In the genomic region with DNA sequence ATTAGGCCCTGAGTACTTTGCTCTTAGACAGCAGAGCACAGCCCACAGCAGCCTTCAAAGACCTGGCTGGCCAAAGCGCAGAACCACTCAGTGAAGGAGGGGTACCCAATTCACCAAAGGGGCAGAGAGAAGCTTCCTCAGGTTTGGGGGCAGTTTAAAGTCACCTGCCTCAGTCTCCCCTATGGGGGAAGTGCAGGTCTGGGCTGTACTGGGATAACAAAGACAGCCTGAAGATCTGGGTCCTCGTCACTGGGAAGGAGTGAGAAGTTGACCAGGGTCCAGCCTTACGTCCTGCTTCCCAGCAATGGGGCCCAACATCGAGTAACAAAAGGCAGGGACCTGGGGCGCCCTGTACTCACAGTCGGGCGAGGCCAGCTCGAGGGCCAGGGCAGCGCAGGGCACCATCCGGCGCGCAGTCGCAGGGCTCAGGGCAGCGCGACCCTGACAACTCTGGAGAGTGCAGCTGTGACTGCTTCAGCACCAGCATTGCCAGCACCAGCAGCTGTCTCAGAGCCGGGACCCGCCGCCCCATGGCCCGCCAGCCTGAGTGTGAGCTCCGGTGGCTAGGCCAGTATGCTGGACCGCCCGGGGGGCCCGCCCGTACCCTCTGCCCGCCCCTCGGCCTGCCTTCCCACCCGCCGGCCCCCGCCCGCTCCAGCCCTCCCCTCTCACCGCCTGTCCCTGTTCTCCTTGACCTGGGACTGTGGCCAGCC, we compare ENCODE assay signal across 8 mouse cellular contexts. TPM values are rescaled to one million over a fixed set of nuclear protein-coding genes. Genes with fewer than 3 reads are reported as not detected.
DNase-seq lines count a peak whose midpoint lies in the region; ATAC-seq lines count a peak whose summit lies in the region.

Gene Lhcgr, minus strand, starts transcription at position 551 of the 713 bp plus-strand sequence.

- WGBS in kidney, embryonic 15.5 days: 21% methylated on average over 31 of the region's 31 CpGs
- 15% methylated on average over 30 of the region's 31 CpGs for WGBS in midbrain, embryonic 12.5 days

- DNase-seq in kidney, adult 8-10 months: no peak
- peak; percentile 32 for DNase-seq in embryo, embryonic 10.5 days (ENCODE audit: low spot score)
- peak; percentile 12 for DNase-seq in heart, postnatal 4 days
- no peak for DNase-seq in frontal cortex, adult 2 months (ENCODE audit: extremely low spot score in 1 of 2, low spot score in 1 of 2)
- DNase-seq in right cerebral cortex, adult 18-20 months: no peak
- no peak for DNase-seq in yolk sac, embryonic 10.5 days (ENCODE audit: low spot score)

- peak; percentile 83 for ATAC-seq in kidney, embryonic 15.5 days (replicated peaks; ENCODE audit: low FRiP score)
- peak; percentile 78 for ATAC-seq in midbrain, embryonic 12.5 days (ENCODE audit: low FRiP score, low read depth)

- H3K36me3 ChIP-seq in kidney, embryonic 15.5 days: no peaks in the 10 kb centered on the region
- no peaks in the 10 kb centered on the region for H3K36me3 ChIP-seq in midbrain, embryonic 12.5 days

- 0 out of 2 replicates have a peak within 1 kb of the TSS, but pooled peaks have one; percentile 14 for H3K9ac ChIP-seq in kidney, embryonic 15.5 days
- no peak within 1 kb of the TSS; the same call in 1 of the 2 replicates for H3K9ac ChIP-seq in midbrain, embryonic 12.5 days (replicated peaks)

- H3K27me3 ChIP-seq in kidney, embryonic 15.5 days: peaks cover 13% of the 10 kb centered on the region; the same call in 1 of the 2 replicates
- H3K27me3 ChIP-seq in midbrain, embryonic 12.5 days: peaks cover 24% of the 10 kb centered on the region

- H3K4me1 ChIP-seq in kidney, embryonic 15.5 days: peaks cover 10% of the 10 kb centered on the region
- peaks cover 7% of the 10 kb centered on the region; the same call in 1 of the 2 replicates for H3K4me1 ChIP-seq in midbrain, embryonic 12.5 days

- no peak within 1 kb of the TSS for H3K27ac ChIP-seq in kidney, embryonic 15.5 days
- no peak within 1 kb of the TSS for H3K27ac ChIP-seq in midbrain, embryonic 12.5 days (replicated peaks)

- no peaks in the 10 kb centered on the region for H3K9me3 ChIP-seq in kidney, embryonic 15.5 days (replicated peaks)
- H3K9me3 ChIP-seq in midbrain, embryonic 12.5 days: no peaks in the 10 kb centered on the region

- H3K4me3 ChIP-seq in kidney, embryonic 15.5 days (replicated peaks): peak within 1 kb of the TSS; percentile 23
- peak within 1 kb of the TSS; percentile 27 for H3K4me3 ChIP-seq in midbrain, embryonic 12.5 days

- H3K4me2 ChIP-seq in kidney, embryonic 15.5 days: peak within 1 kb of the TSS; percentile 59
- H3K4me2 ChIP-seq in midbrain, embryonic 12.5 days (replicated peaks): peak within 1 kb of the TSS; percentile 50

RNA-seq across cellular contexts. Expression of gene Lhcgr, which starts in this region (rescaled TPM):
- polyA plus RNA-seq in kidney, embryonic 15.5 days (2015; fragmentation: Nextera tagmentation; extraction: Ambion mirVana): 0.18 and 0.49 TPM in 2 replicates
- not detected for total RNA-seq in heart, postnatal 4 days (2021)
- polyA plus RNA-seq in midbrain, embryonic 12.5 days (2016; fragmentation: Nextera tagmentation; extraction: Ambion mirVana): 0.19 and 0.22 TPM in 2 replicates
- 0.16 and 0.19 TPM in 2 replicates for polyA plus RNA-seq in frontal cortex, adult 2 months (2012; rRNA removed)

Comparison
In these comparisons a context has a peak if more than half of its experiments do, and no peak if none do; other contexts are left out.
1. Peak in ATAC-seq, H3K4me3 ChIP-seq, H3K9ac ChIP-seq and H3K4me2 ChIP-seq in kidney, embryonic 15.5 days; RNA of the gene not detected or under 1 TPM.
2. Peak in DNase-seq in heart, postnatal 4 days; RNA of the gene not detected or under 1 TPM.
3. Peak in ATAC-seq, H3K4me3 ChIP-seq and H3K4me2 ChIP-seq in midbrain, embryonic 12.5 days; RNA of the gene not detected or under 1 TPM.